Mouse (Mus musculus): ENCODE measurements around the gene Gstt1. TPM values are rescaled to one million over a fixed set of nuclear protein-coding genes. Genes with fewer than 3 reads are reported as not detected.
A peak's percentile ranks its signal among the peaks of the same experiment; 100 is the strongest.
"Not testable (repeated sequence)": the region's sequence is repeated elsewhere in the genome, so short reads cannot be mapped to it uniquely, and the experiment has no call there.

Gstt1 gene
- polyA plus RNA-seq, 1 experiment from 2014 or later, result 3.8 TPM

DNA sequence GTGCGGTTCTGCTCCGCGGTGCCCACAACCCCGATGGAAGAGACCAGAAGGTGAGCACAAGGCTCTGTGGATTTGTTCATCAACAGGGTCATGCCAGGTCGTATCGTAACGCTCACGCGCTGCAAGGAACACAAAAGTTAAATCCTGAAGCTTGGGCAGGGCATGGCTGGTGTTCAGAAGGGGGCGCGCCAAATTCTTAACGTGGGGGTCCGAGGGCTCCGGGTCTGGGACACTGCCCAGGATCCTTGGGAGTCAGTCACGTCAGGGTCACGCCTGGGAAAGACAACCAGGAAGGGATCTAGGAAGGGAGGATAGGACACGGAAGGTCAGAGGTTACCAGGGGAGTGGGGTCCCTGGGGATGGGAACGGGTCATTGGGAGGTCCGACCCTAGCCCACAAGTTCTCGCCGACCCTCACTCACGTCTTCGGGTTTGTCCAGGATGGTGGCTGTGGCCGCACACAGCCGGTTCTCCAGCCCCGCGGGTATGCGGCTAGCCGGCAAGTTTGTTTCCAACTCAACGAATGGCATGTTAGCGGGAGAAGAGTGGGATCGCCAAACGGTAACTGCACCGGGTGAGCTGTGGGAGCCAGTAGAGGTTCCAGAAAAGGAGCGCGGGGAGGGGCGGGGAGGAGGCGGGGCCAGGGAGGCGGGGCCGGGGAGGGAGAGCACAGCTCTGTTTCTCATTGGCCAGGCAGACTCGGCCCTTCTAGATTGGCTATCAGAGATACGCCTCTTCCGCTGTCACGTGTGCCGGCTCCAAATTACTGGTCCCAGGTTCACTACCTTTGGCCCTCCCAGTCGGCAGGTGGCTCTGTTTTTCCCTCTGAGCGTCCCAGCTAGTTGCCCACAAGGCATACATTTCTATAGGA lies 25.4 kb downstream of the Gstt1 start, which contains the start of gene Ddt:
Gene Ddt (minus strand): TSS at position 620 of the 870 bp plus-strand sequence.
- peak within 1 kb of the TSS; percentile 83 for H3K27ac ChIP-seq
- no peaks in the 10 kb centered on the region for H3K36me3 ChIP-seq (replicated peaks)
- peak; percentile 92 for DNase-seq (ENCODE audit: extremely low spot score, low spot score)
- WGBS, result under 1% methylated on average over 47 of the region's 47 CpGs
- H3K4me1 ChIP-seq, result peaks cover 21% of the 10 kb centered on the region
- H3K4me3 ChIP-seq, result peak within 1 kb of the TSS; percentile 79
- no peaks in the 10 kb centered on the region for H3K9me3 ChIP-seq
- H3K27me3 ChIP-seq (ENCODE audit: poor library complexity, severe bottlenecking), result peaks cover 12% of the 10 kb centered on the region

DNA sequence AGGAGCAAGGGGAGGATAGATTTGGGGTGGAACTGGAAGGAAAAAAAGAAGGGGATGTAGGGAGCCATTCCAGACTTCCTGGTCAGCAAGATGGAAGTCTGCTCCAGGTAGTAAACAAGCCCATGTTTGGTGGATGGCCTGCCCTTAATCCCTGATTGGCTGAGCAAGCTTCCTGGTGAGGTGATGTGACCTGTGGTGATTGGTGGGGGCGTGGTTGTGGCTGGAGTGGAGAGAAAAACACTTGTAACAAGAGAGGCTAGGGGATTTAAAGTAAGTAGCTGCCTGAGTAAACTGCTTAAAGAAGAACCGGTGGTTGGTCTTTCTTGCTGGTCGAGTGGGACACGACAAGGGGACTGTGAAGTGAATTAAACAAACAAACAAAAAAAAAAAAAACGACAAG lies 30.6 kb downstream of the Gstt1 start:
- DNase-seq (ENCODE audit: extremely low spot score, low spot score); H3K4me3 ChIP-seq; H3K36me3 ChIP-seq (replicated peaks); H3K27me3 ChIP-seq (ENCODE audit: poor library complexity, severe bottlenecking); H3K9me3 ChIP-seq; H3K27ac ChIP-seq: not testable (repeated sequence)
- 33% methylated on average over 5 of the region's 5 CpGs for WGBS
- H3K4me1 ChIP-seq, result peaks cover 24% of the 10 kb centered on the region

DNA sequence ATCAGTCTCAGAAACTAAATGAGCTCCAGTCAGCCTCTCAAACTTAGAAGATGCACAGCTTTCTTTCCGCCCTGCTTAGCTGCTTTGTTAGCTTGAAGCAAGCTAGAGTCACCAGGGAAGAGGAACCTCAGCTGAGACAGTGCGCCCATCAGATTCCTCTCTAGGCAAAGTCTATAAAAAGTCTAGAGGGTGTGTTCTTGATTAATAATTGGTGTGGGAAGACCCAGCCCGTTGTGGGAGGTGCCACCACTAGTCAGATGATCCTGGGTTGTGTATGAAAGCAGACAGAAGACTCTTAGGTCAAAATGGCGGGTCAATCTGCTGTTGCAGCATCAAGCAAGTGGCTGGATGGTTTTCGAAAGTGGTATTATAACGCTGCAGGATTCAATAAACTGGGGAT lies 31.5 kb downstream of the Gstt1 start:
- Histone ChIP-seq H3K27ac (no peak overlapping the region), H3K4me1 (peaks cover 19% of the 10 kb centered on the region), H3K36me3 (replicated peaks) (peaks cover under 1% of the 10 kb centered on the region), H3K9me3 (no peaks in the 10 kb centered on the region), H3K27me3 (ENCODE audit: poor library complexity, severe bottlenecking) (no peaks in the 10 kb centered on the region), H3K4me3 (no peak overlapping the region)
- WGBS, result 87% methylated on average over 6 of the region's 6 CpGs
- no peak for DNase-seq (ENCODE audit: extremely low spot score, low spot score)

DNA sequence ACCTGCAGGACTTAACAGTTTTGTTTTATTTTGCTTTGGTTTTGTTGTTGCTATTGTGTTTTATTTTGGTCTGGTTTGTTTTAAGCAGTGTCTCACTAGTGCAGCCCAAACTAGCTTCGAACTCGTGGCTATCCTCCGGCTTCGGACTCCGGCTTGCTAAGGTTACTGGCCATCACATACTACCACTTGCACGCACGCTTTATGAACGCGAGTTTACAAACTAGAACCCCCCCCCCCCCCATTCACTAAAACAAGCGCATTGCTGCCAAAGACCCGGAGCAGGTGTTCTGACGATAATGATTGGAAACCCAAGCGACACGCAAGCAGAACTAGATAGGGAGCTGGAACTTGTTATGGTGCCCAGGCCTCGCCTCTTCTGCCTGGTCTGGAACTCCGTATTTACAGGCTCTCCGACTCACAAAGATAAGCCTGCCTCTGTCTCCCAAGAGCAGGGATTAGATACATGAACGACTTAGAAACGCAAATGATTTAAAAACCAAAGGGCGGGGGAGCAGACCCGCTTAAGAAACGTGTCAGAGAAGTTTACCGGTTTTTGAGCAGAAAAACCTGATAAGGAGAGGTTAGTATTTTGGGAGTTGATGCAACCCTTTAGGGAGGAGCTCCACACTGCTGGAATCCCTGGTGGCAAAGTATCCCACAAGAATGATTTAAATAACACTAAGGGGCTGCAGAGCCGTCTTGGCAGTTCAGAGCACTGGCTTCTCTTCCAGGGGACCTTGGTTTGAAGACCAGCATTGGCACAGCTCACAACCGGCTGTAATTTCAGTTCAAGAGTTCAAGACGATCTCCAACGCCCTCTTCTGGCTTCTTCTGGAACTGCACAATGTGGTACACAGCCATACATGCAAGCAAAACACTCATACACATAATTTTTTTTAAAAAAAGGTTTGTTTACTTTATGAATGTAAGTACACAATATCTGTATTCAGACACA lies 33.6 kb downstream of the Gstt1 start:
- Histone ChIP-seq H3K27ac (peak overlapping the region; percentile 87), H3K27me3 (ENCODE audit: poor library complexity, severe bottlenecking) (no peaks in the 10 kb centered on the region), H3K4me3 (peak overlapping the region; percentile 74), H3K4me1 (peaks cover 17% of the 10 kb centered on the region), H3K36me3 (replicated peaks) (peaks cover 21% of the 10 kb centered on the region), H3K9me3 (no peaks in the 10 kb centered on the region)
- WGBS, result 1% methylated on average over 27 of the region's 27 CpGs
- peak; percentile 82 for DNase-seq (ENCODE audit: extremely low spot score, low spot score)

DNA sequence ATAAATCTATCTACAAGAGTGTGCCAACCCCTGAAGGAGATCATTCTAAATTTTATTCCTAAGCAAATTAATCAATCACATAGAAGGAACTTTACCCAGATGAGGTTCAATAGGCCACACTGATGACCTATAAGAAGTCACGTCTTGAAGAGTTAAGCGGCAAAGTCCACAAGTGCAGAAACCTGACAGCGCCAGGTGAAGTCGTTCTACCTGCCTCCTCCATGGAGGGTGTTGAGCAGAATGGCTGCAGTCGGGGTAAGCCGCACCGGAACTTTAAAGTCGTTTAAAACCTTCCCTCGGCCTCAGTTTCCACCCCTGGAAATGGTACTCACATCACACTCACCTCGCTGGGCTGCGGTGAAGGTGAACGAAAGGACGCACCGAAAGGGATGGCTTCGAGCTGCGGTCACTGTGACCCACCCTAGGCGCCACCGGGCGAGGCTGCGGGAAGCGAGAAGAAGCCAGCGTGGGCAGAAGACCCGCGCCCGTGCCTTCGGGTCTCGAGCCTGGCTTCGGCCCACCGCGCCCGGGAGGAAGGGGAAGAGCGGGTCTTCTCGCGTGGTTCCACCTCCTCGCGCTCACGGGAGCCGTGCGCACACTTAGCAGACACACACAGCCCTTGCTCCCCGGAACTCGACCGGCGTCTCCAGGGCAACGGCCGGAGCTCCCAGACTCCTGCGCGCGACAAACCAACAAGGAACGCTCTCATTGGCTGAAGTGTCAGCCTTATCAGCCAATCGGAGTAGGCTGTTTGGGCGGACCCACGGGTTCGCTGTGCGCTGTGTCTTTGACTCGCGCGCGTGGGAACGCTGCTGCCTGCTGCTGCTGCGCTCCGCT lies 34.5 kb downstream of the Gstt1 start, which contains the start of gene Cabin1:
Gene Cabin1 (minus strand): TSS at position 660 of the 837 bp plus-strand sequence.
- WGBS, result under 1% methylated on average over 61 of the region's 61 CpGs
- peaks cover 30% of the 10 kb centered on the region for H3K36me3 ChIP-seq (replicated peaks)
- H3K9me3 ChIP-seq, result no peaks in the 10 kb centered on the region
- peaks cover 17% of the 10 kb centered on the region for H3K4me1 ChIP-seq
- H3K27me3 ChIP-seq (ENCODE audit: poor library complexity, severe bottlenecking), result no peaks in the 10 kb centered on the region
- peak; percentile 99 for DNase-seq (ENCODE audit: extremely low spot score, low spot score)
- H3K4me3 ChIP-seq, result peak within 1 kb of the TSS; percentile 74
- peak within 1 kb of the TSS; percentile 87 for H3K27ac ChIP-seq

DNA sequence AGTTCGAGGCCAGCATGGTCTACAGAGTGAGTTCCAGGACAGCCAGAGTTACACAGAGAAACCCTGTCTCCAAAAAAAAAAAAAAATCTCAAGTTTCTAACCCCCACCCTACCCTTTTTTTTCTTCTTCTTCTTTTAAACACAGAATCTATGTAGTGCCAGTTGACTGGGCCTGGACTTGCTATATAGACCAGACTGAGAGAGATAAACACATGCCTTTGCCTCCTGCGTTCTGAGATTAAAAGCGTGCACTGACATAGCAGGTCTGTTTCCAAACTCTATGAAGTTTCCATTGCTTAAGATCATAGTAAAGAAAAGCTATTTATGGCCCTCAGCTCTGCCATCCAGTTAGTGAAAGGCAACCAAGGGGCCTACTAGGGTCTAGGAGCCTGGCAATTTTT lies 36.0 kb downstream of the Gstt1 start:
- Histone ChIP-seq H3K4me1 (peaks cover 17% of the 10 kb centered on the region), H3K27me3 (ENCODE audit: poor library complexity, severe bottlenecking) (no peaks in the 10 kb centered on the region), H3K27ac (no peak overlapping the region), H3K4me3 (no peak overlapping the region), H3K9me3 (no peaks in the 10 kb centered on the region), H3K36me3 (replicated peaks) (peaks cover 45% of the 10 kb centered on the region)
- WGBS, result 91% methylated on average over 3 of the region's 3 CpGs
- DNase-seq (ENCODE audit: extremely low spot score, low spot score), result no peak

DNA sequence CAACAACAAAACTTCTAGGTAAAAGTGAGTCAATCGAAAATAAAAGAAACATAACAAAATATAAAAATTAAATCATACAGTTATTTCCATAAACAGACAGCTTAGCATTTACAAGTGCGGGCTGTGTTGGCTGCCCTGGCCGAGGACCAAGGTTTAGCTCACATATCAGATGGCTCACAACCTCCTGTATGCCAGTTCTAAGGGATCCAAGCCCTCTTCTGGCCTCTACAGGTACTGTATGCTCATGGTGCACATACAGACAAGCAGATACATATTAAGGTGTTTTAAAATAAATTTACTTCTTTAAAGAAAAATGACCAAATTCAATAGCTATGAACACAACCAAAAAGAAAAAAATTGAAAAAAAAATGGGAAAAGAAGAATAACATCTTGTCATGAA lies 38.1 kb downstream of the Gstt1 start:
- Histone ChIP-seq H3K27me3 (ENCODE audit: poor library complexity, severe bottlenecking) (no peaks in the 10 kb centered on the region), H3K36me3 (replicated peaks) (peaks cover 59% of the 10 kb centered on the region), H3K9me3 (no peaks in the 10 kb centered on the region), H3K27ac (no peak overlapping the region), H3K4me3 (no peak overlapping the region), H3K4me1 (peaks cover 17% of the 10 kb centered on the region)
- 95% methylated on average over 3 of the region's 3 CpGs for WGBS
- no peak for DNase-seq (ENCODE audit: extremely low spot score, low spot score)

DNA sequence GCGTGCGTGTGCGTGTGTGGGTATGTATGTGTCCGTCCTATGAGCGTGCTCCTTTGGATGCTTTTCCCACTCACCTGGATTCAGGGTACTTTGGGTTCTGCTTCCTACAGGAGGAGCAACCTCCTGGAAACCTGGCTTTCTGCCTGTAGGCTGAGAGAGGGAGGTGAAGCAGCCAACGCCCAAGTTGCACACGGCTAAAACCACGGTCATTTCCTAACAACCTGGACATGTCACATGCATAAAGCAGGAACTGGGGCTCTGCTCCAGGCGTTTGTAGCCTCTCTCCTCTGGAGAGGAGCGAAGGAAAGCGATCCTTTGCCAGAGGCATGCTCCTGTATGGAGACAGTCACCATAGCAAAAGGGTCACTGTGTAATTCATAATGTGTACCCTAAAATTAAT lies 41.7 kb downstream of the Gstt1 start:
- WGBS, result 94% methylated on average over 11 of the region's 11 CpGs
- DNase-seq (ENCODE audit: extremely low spot score, low spot score), result no peak
- H3K36me3 ChIP-seq (replicated peaks), result peaks cover 93% of the 10 kb centered on the region

DNA sequence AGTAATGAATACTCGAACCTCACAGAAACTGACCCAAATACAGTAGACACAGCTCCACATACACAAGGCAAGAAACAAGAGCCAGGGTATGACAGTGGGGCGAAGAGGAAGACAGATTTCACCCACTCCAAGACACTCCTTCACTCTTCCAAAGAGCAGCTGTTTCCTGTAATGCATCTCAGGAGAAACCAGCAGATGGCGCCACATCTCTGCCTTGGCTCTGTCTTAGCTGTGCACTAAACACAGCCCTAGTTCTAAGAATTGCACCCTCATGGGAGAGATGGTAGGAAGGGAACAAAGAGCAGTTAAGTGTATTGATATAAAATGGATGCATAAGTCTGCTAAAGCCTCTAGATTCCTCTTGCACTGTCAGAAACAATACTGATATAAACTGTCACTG lies 54.4 kb downstream of the Gstt1 start:
- H3K36me3 ChIP-seq (replicated peaks), result peaks cover 100% of the 10 kb centered on the region
- H3K4me3 ChIP-seq, result no peak overlapping the region
- WGBS, result 50% methylated on average over 3 of the region's 3 CpGs
- H3K4me1 ChIP-seq, result no peaks in the 10 kb centered on the region
- DNase-seq (ENCODE audit: extremely low spot score, low spot score), result peak; percentile 66
- no peaks in the 10 kb centered on the region for H3K27me3 ChIP-seq (ENCODE audit: poor library complexity, severe bottlenecking)
- H3K27ac ChIP-seq, result no peak overlapping the region
- no peaks in the 10 kb centered on the region for H3K9me3 ChIP-seq

More for the DNA sequence above, 41.7 kb downstream of the Gstt1 start:
- H3K27ac ChIP-seq, result no peak overlapping the region
- no peaks in the 10 kb centered on the region for H3K27me3 ChIP-seq (ENCODE audit: poor library complexity, severe bottlenecking)
- no peaks in the 10 kb centered on the region for H3K9me3 ChIP-seq
- no peaks in the 10 kb centered on the region for H3K4me1 ChIP-seq
- no peak overlapping the region for H3K4me3 ChIP-seq

DNA sequence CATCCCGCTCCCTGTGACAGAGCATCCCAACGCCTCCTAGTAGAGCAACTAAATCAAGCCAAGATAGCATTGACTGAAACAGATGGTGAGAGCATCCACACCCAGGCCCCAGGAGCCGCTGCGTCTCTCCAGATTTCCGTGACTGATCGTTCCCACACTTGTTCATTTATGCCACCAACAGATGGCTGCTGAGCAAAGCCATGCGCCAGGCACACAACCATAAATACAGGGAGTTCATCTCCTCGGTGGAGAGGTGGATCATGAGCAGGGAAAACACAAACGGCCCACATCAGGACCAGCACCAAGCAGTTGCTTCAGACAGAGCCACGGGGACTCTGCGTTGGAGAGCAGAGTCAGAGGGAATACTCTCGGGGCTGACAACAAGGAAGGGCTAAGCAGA lies 55.0 kb downstream of the Gstt1 start:
- Histone ChIP-seq H3K9me3 (no peaks in the 10 kb centered on the region), H3K4me3 (no peak overlapping the region), H3K27ac (no peak overlapping the region), H3K4me1 (no peaks in the 10 kb centered on the region), H3K36me3 (replicated peaks) (peaks cover 100% of the 10 kb centered on the region), H3K27me3 (ENCODE audit: poor library complexity, severe bottlenecking) (no peaks in the 10 kb centered on the region)
- 92% methylated on average over 12 of the region's 12 CpGs for WGBS
- no peak for DNase-seq (ENCODE audit: extremely low spot score, low spot score)

DNA sequence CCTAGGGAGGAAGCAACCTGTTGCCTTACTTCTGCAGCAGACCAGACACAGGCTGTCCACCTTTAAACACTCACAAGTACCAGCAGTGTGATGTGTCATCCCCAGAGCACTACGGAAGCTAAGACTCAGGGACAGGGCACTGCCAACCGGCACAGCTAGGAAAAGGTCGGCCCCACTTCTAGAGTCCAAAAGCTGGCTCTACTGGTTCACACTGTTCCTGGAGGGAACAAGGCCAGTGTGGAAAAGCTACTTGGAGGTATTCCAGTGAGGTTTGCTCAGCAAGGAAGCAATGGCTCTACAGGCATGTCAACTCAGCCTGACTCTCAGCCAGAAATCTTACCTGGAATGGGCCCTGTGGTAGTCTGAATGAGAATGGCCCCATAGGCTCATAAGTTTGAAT lies 57.5 kb downstream of the Gstt1 start:
- Histone ChIP-seq H3K27ac (no peak overlapping the region), H3K36me3 (replicated peaks) (peaks cover 100% of the 10 kb centered on the region), H3K27me3 (ENCODE audit: poor library complexity, severe bottlenecking) (no peaks in the 10 kb centered on the region), H3K4me1 (no peaks in the 10 kb centered on the region), H3K4me3 (no peak overlapping the region), H3K9me3 (no peaks in the 10 kb centered on the region)
- no peak for DNase-seq (ENCODE audit: extremely low spot score, low spot score)
- 95% methylated on average over 3 of the region's 3 CpGs for WGBS

Data from forebrain, embryonic 10.5 days (tissue).